Mouse (Mus musculus): ENCODE results near the gene Kremen2. TPM values are rescaled to one million over a fixed set of nuclear protein-coding genes. Genes with fewer than 3 reads are reported as not detected.

Gene Kremen2
- 0.36 and 1.4 TPM in 2 replicates for polyA plus RNA-seq (2012; ENCODE audit: low replicate concordance)

GRCm38 (mm10) chr17:23745301-23746251, at the start of gene Kremen2:
TSS of gene Kremen2 (minus strand) at chr17:23745833.

GRCm38 (mm10) chr17:23790269-23791078, 44.8 kb upstream of the Kremen2 start, which contains the start of gene Srrm2:
TSS of gene Srrm2 (plus strand) at chr17:23790532.

GRCm38 (mm10) chr17:23785561-23786471, 40.2 kb upstream of the Kremen2 start, which contains the start of gene Flywch2:
TSS of gene Flywch2 (minus strand) at chr17:23786081.

GRCm38 (mm10) chr17:23771284-23772218, 25.9 kb upstream of the Kremen2 start, which contains the start of gene Flywch1:
TSS of gene Flywch1 (minus strand) at chr17:23771602.

GRCm38 (mm10) chr17:23740598-23741021, 5.0 kb downstream of the Kremen2 start, which contains the start of gene Paqr4:
TSS of gene Paqr4 (minus strand) at chr17:23740867.

GRCm38 (mm10) chr17:23725999-23726757, 19.5 kb downstream of the Kremen2 start, which contains the start of gene Pkmyt1:
TSS of gene Pkmyt1 (plus strand) at chr17:23726336.

GRCm38 (mm10) chr17:23722376-23723125, 23.1 kb downstream of the Kremen2 start, which contains the start of gene 1520401A03Rik:
TSS of gene 1520401A03Rik (minus strand) at chr17:23722783.

Other genes starting within 250 kb of the Kremen2 start
- gene Zfp213, start 181.6 kb downstream of the Kremen2 start, polyA plus RNA-seq (2012; ENCODE audit: low replicate concordance), result 13.9 and 35.3 TPM in 2 replicates
- gene Zfp13, start 146.3 kb downstream of the Kremen2 start, polyA plus RNA-seq (2012; ENCODE audit: low replicate concordance), result 0.14 and 0.28 TPM in 2 replicates
- not detected in 2 replicates for gene Zscan10, start 145.0 kb downstream of the Kremen2 start, polyA plus RNA-seq (2012; ENCODE audit: low replicate concordance)
- 6.0 and 11.0 TPM in 2 replicates for gene Mmp25, start 100.6 kb downstream of the Kremen2 start, polyA plus RNA-seq (2012; ENCODE audit: low replicate concordance)
- gene Bicdl2, start 85.3 kb downstream of the Kremen2 start, polyA plus RNA-seq (2012; ENCODE audit: low replicate concordance), result 0.13 and 0.51 TPM in 2 replicates
- gene Hcfc1r1, start 72.2 kb downstream of the Kremen2 start, polyA plus RNA-seq (2012; ENCODE audit: low replicate concordance), result 312 and 318 TPM in 2 replicates
- gene Thoc6, start 72.0 kb downstream of the Kremen2 start, polyA plus RNA-seq (2012; ENCODE audit: low replicate concordance), result 35.4 and 57.0 TPM in 2 replicates
- 5.3 and 7.1 TPM in 2 replicates for gene Tnfrsf12a, start 68.4 kb downstream of the Kremen2 start, polyA plus RNA-seq (2012; ENCODE audit: low replicate concordance)
- gene Cldn6, start 66.6 kb downstream of the Kremen2 start, polyA plus RNA-seq (2012; ENCODE audit: low replicate concordance), result not detected in 2 replicates
- not detected in 2 replicates for gene Cldn9, start 61.8 kb downstream of the Kremen2 start, polyA plus RNA-seq (2012; ENCODE audit: low replicate concordance)
- gene 1520401A03Rik, start 23.1 kb downstream of the Kremen2 start, polyA plus RNA-seq (2012; ENCODE audit: low replicate concordance), result not detected in 2 replicates
- gene Pkmyt1, start 19.5 kb downstream of the Kremen2 start, polyA plus RNA-seq (2012; ENCODE audit: low replicate concordance), result 73.1 and 119 TPM in 2 replicates
- 3.4 and 7.7 TPM in 2 replicates for gene Paqr4, start 5.0 kb downstream of the Kremen2 start, polyA plus RNA-seq (2012; ENCODE audit: low replicate concordance)
- 45.9 and 68.9 TPM in 2 replicates for gene Flywch1, start 25.8 kb upstream of the Kremen2 start, polyA plus RNA-seq (2012; ENCODE audit: low replicate concordance)
- 2.9 and 5.6 TPM in 2 replicates for gene Flywch2, start 40.2 kb upstream of the Kremen2 start, polyA plus RNA-seq (2012; ENCODE audit: low replicate concordance)
- 277 and 500 TPM in 2 replicates for gene Srrm2, start 44.7 kb upstream of the Kremen2 start, polyA plus RNA-seq (2012; ENCODE audit: low replicate concordance)
- gene Elob, start 83.3 kb upstream of the Kremen2 start, polyA plus RNA-seq (2012; ENCODE audit: low replicate concordance), result 50.9 and 630 TPM in 2 replicates
- gene Prss33, start 90.2 kb upstream of the Kremen2 start, polyA plus RNA-seq (2012; ENCODE audit: low replicate concordance), result 0.54 and 1.6 TPM in 2 replicates
- gene Prss32, start 98.0 kb upstream of the Kremen2 start, polyA plus RNA-seq (2012; ENCODE audit: low replicate concordance), result 0.10 TPM in 1 of 2 replicates, not detected in the other
- 2.9 and 3.0 TPM in 2 replicates for gene Prss41, start 98.3 kb upstream of the Kremen2 start, polyA plus RNA-seq (2012; ENCODE audit: low replicate concordance)
- 0.15 TPM in 1 of 2 replicates, not detected in the other for gene Prss21, start 122.2 kb upstream of the Kremen2 start, polyA plus RNA-seq (2012; ENCODE audit: low replicate concordance)
- not detected in 2 replicates for gene Dcpp1, start 135.0 kb upstream of the Kremen2 start, polyA plus RNA-seq (2012; ENCODE audit: low replicate concordance)
- gene Dcpp2, start 135.0 kb upstream of the Kremen2 start, polyA plus RNA-seq (2012; ENCODE audit: low replicate concordance), result not detected in 2 replicates
- gene Dcpp3, start 171.6 kb upstream of the Kremen2 start, polyA plus RNA-seq (2012; ENCODE audit: low replicate concordance), result not detected in 2 replicates
- not detected in 2 replicates for gene Sbp, start 195.8 kb upstream of the Kremen2 start, polyA plus RNA-seq (2012; ENCODE audit: low replicate concordance)
- gene Sbpl, start 209.4 kb upstream of the Kremen2 start, polyA plus RNA-seq (2012; ENCODE audit: low replicate concordance), result not detected in 2 replicates
- 0.91 and 1.5 TPM in 2 replicates for gene Prss30, start 234.7 kb upstream of the Kremen2 start, polyA plus RNA-seq (2012; ENCODE audit: low replicate concordance)

Measured in hematopoietic multipotent progenitor cell, adult 10-12 weeks (in vitro differentiated cells).